Mouse (Mus musculus) cerebellum, postnatal 4 days (tissue): ENCODE measurements around the gene Arhgap24.

Source experiments
- DNase-seq, 2 experiments: peaks; one replicate each; pipeline ENCODE4 v3.0.0; 2022; ENCODE audit warnings: low spot score in 2 of 2, mixed read lengths in 1 of 2

The Arhgap24 gene

DNA sequence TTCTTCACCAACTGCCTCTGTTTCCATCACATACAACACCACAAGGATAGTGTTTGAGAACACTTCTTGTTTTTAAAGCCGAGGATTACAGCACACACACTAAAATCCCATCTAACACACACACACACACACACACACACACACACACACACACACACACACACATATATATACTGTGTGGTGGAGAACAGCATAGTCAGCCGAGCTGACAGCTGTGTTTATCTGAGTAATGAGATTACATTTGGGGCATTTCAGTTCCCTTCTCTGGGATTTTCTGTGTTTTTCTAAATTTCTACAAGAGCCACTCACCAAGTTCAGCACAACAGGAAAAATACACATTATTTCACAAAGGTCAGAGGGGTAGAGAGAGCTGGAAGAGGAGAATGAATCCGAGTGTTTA is 96.5 kb downstream of the Arhgap24 start:
- no peak for DNase-seq

GRCm38 (mm10) chr5:102578431-102578830 is 97.2 kb downstream of the Arhgap24 start:
- no peak for DNase-seq

DNA sequence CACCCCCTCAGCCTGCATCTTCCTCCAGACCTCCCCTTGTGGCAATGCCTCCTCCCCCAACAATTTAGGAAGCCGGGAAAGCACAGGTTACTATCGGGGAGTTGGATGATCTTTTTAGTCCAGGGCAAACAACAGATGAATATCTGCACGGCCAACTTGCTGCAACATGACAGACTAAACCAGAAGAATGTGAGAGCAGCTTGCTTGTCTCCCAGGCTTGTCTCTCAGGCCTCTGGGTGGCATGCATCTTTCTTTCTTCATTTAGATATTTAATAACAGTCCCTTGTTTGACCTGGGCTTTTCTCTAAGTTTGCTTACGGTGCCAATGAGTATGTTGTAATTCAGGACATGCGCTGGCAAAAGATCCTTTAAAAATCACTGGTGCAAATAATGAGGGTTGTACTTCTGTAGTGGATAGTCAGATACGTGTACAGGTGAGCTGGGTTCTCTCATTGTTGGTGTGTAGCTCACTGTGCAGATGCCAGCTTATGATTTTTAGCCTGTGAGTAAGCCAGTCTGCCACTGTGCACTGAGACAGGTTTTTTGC is 101.7 kb downstream of the Arhgap24 start:
- DNase-seq = no peak

DNA sequence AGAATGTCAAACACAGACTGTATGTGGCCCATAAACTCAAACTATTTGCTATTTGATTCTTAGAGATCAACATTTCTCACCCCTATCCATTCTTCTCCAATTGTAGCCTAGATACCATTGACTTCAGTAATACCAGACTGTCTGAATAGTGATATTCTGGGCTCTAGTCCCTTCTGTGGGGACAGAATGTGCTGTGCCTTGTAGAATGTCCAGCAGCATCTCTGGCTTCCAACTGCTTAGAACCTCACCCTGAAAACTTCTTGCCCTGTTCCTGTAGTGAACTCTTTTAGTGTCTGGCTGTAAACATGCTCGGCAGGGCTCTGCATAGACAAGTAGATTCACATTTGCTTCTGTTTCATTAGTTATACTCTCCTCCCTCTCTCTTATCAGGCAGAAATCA is 110.2 kb downstream of the Arhgap24 start:
- no peak for DNase-seq

GRCm38 (mm10) chr5:102593058-102593457 is 111.9 kb downstream of the Arhgap24 start:
- DNase-seq = no peak

DNA sequence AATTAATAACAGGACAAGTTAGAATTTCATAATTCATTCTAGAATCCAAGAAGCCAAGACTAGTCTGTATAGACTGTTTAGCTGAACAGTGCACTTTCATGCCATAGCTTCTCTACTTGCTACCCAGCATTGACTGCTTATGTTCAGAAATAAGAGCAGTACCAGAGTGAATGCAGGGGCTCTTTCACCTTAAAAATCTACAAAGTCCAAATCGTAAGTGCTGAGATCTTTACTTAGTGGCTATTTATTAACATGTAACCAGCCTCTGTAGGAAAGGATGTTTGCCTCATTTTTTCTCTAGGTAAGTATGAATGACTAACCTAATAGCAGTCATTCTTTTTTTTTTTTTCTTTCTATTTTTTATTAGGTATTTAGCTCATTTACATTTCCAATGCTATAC is 117.9 kb downstream of the Arhgap24 start:
- DNase-seq = no peak

DNA sequence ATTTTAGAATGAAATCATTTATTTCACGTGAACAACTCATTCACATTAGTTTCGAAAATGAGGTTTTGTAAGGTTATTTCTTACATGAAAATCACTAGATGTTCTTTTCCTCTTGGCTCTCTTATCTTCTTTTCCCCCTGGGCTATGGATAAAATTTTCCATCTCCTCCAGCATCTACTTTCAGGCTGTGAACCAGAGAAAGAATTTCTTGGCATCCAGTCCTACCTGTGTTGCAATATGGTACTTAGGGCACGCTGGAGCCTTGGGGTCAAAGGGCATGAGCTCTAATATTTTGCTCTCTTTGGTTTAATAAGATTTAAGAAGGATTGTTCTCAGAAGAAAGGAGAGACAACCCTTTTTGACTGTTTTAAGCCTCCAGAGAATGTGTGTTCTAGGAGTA is 132.4 kb downstream of the Arhgap24 start:
- no peak for DNase-seq

- no peak for DNase-seq
These were observed 132.9 kb downstream of the Arhgap24 start for GRCm38 (mm10) chr5:102614081-102614480.

DNA sequence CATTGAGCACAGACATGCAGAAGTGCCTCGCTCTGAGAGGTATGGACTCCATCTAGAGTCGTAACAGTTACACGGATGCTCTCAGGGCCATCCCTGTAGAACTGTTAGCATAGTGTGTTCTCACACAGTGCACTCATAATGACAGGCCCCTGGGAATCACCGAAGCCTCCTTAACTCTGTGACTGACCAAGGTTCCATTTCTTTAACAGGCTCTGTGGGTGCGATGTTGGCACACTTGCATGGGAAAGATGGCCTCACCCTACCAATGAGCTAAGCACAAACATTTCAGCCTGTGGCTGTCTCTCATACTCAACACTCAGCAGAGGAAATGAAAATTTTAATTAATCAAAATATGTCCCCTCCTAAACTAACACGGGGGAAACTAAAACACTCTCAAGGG is 134.1 kb downstream of the Arhgap24 start:
- DNase-seq = no peak

GRCm38 (mm10) chr5:102621036-102621435 is 139.8 kb downstream of the Arhgap24 start:
- no peak for DNase-seq

DNA sequence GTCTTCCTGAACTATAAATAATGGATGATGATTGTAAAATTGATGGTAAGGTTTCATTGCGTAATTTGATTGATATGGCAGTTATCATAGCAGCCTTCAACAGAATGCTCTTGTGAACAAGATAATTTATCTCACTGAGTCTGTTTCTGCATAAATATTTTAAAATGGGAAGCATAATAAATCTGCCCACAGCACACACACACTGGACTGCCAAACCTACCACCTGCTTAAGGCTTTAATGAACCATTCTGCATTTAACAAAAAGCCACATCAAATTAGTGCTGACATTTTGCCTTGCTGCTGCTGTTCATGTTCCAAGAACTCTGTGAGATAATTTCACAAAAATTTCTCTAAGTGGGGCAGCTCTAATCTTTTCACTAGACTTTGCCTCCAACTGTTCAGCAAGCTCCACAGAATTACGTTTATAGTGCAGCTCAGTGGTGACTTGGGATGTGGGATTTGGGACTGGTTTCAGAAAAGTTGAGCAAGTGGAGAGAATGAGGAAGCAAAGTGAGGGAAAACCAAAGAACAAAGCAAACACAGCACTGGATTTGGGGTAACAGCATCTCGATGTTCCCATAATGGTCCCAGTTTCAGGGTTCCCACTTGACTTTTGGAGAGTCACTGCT is 142.7 kb downstream of the Arhgap24 start:
- no peak for DNase-seq

DNA sequence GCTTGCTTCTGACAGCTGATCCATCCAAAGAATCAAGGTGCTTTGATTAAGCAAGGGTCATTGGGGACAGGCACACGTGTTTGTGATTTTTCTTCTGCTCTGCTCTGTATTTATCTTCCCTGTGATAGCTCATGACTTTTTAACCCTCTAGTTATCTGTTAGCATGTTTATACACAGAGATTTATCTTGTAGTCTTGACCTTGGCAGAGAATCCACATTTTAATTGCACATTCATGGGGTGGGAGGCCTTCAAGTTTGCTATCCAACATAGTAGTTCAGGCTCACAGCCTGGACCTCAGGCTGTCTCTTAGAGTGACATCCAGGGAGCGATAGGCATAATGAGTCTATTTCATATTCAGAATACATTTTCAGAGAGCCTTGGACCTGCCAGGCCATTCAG is 145.5 kb downstream of the Arhgap24 start:
- no peak for DNase-seq

DNA sequence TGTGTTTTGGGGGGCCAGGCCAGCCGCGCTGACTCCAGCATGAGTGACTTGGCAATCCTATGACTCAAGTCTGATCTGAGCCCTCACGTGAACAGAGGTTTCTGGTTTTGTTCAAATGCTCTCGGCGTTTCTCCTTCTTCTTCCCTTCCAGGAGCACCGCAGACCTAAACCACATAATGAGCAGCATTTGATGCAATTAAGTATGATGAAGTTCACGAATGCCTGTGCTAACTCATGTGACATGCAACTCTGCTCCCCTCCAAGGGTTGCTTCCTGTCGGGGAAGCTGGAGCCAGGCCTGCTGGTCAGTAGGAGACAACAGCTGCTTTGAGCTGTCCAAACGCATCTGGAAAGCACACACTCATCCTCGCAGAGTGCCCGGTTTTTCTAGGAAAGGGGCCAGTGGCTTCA is 148.2 kb downstream of the Arhgap24 start:
- no peak for DNase-seq

DNA sequence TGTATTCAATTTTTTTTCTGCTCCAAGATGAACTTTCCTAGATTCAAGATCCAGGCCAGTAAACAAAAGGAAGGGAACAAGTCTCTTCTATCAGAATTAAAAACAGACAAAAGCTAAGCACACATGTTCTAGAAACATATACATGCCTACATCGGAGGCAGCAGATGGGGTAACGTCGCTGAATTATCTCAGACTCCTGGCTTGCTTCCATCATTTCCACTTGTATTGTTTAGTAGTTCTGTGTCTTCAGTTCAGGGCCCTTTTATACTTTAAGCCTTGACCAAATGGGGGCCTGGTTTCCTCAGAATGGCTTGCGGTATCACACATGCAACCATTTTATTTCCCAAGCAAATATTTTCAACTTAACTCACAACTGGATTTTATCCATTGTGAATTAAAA is 154.4 kb downstream of the Arhgap24 start:
- DNase-seq = no peak

- DNase-seq = no peak
These were observed 158.8 kb downstream of the Arhgap24 start for GRCm38 (mm10) chr5:102639782-102640559.

DNA sequence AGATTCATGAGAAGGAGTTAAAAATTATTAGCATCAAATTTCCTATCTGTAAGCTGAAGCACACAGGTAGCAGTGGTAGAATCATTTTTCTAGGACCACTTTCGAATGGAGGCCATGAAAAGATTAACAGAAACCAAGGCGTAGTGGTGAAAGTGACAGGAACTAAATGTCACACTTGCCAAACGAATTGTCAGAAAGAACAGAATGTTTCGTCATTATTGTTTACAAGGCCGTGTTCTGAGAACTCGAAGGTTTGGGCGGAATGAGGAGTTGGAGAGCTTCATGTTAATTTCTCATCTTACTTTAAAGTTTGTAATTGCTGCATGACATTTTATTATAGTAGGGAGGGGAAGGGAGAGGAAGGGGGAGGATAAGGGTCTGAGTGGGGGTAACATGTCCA is 162.2 kb downstream of the Arhgap24 start:
- DNase-seq = no peak

DNA sequence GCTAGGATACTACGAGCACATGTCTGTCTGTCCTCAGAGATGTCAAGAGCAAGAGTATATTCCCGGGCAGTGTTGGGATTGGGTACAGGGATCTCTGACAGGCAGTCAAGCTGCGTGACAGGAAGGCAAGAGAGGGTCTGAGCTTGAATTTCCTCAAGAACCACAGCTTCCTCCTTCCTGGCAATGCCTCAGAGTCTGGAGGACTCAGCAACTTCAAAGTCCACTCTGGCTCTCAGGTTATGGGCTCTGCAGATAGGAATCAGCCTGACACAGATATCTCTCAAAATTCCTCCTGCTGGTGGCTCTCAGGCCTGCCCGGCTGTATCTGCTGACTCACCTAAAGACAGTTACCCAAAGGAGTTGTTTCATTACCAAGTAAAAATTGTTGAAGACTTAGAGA is 162.6 kb downstream of the Arhgap24 start:
- no peak for DNase-seq

- no peak for DNase-seq
These were observed 177.9 kb downstream of the Arhgap24 start for GRCm38 (mm10) chr5:102659061-102659460.

- DNase-seq = no peak
These were observed 184.0 kb downstream of the Arhgap24 start for GRCm38 (mm10) chr5:102664988-102665726.

DNA sequence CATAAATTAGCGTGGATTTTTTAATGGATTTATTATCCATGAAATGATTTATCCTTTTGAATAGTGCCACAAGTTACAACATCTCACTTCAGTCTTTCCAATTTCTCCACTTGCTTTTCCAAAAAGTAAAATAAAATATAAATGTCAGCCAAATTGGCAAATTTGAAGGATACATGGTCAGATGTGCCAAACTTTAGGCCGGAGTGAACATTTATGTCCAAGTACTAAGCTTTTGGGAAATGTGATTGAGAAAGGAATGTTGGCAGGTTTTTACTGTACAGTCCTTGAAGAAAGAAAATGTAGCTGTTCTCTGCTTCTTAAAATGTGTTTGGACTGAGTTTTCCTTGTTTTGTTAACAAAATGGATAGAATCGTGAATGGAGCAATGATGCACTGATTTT is 185.7 kb downstream of the Arhgap24 start:
- DNase-seq = no peak

DNA sequence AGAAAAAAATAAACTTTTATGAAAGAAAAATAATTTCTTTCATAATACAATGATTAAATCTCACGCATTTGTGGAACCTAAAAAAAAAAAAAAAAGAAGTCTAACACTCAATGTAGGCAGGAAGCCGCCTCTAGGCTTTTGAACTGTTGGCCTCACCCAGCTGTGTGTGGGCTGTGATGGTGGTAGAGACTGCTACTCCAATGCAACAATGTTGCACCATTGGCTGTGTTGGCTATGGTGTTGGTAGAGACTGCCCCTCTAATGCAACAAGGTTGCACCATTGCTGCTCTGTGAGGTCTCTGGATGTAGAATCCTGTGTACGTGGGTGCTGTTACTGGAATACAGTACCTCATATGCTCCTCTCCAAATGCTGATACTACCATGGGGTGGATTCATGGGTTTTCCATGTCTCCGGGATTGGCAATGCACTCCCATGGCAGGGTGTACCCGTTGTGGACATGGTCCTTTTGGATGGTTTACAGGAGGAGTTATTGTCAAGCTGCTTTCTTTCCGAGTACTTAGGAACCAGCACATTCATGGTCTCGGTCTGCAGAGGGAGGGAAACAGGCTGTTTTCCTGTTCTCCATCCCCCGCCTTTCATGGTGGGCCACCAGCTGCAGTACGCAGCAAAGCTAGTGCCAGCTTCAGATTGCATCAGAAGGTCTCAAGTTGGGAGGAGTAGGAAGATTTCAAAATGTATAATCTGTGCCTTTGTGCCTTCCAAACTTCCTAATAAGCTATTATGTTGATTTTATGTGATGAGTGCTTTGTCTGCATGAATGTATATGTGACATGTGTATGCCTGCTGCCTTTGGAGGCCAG is 186.8 kb downstream of the Arhgap24 start:
- DNase-seq = no peak

- DNase-seq = no peak
These were observed 189.0 kb downstream of the Arhgap24 start for GRCm38 (mm10) chr5:102670206-102670605.
